Mouse (Mus musculus): Measurements from ENCODE around the gene Sorcs3. TPM values are rescaled to one million over a fixed set of nuclear protein-coding genes. Genes with fewer than 3 reads are reported as not detected.

Gene Sorcs3
- total RNA-seq, 2 experiments from 2014 or later: not detected

- DNase-seq (ENCODE audit: low spot score): no peak
Measured at GRCm38 (mm10) chr19:48821283-48821715, 615.5 kb downstream of the Sorcs3 start.

- DNase-seq (ENCODE audit: low spot score): no peak
Measured at GRCm38 (mm10) chr19:48834342-48834741, 628.5 kb downstream of the Sorcs3 start.

- DNase-seq (ENCODE audit: low spot score): no peak
Measured at GRCm38 (mm10) chr19:48839418-48839817, 633.6 kb downstream of the Sorcs3 start.

- DNase-seq (ENCODE audit: low spot score): no peak
Measured at GRCm38 (mm10) chr19:48847700-48848099, 641.9 kb downstream of the Sorcs3 start.

GRCm38 (mm10) chr19:48850466-48850865 is 644.6 kb downstream of the Sorcs3 start:
- DNase-seq (ENCODE audit: low spot score): no peak

Measured in gastrocnemius, adult 18-20 months (tissue).